Mouse (Mus musculus) CH12.LX (cell line): ENCODE results near the gene Cacng5.

Experiments used
- CHD1 ChIP-seq: IDR thresholded peaks from 2 replicates; pipeline ENCODE4 v1.6.1; 2012; ENCODE audit warnings: low read depth, low read length, improper control_type of control experiment, inconsistent platforms
- E2F4 ChIP-seq: IDR thresholded peaks from 2 replicates; pipeline ENCODE4 v1.6.1; 2011; ENCODE audit warnings: low read depth, low read length, improper control_type of control experiment; ENCODE audit not compliant: insufficient replicate concordance
- EP300 ChIP-seq: IDR thresholded peaks from 2 replicates; pipeline ENCODE4 v1.6.1; 2011; ENCODE audit warnings: low read length, improper control_type of control experiment
- TCF12 ChIP-seq: IDR thresholded peaks from 2 replicates; pipeline ENCODE4 v1.6.1; 2014; ENCODE audit warnings: low read depth, mild to moderate bottlenecking, inconsistent platforms, low read length, improper control_type of control experiment

GRCm38 (mm10) chr11:107914634-107915226 is at the start of gene Cacng5:
- TF ChIP-seq CHD1 (no peak), EP300 (no peak), E2F4 (no peak), TCF12 (no peak)
